Mouse (Mus musculus): ENCODE data around the gene Pde4b.

- no peak for TF ChIP-seq POLR2A (IDR thresholded peaks at IDR 0.05; ENCODE audit: low read depth, low read length)
- no peak for TF ChIP-seq CTCF (IDR thresholded peaks at IDR 0.05; ENCODE audit: borderline replicate concordance, insufficient read depth, low read length)
Measured at GRCm38 (mm10) chr4:102557006-102557405, 469.7 kb downstream of the Pde4b start.
